Mouse (Mus musculus) kidney, postnatal 4 days (tissue): ENCODE results near the gene Wbp4.

Experiments
- DNase-seq, 2 experiments: peaks; one replicate each; pipeline ENCODE4 v3.0.0; 2021; ENCODE audit warnings: mixed read lengths in 2 of 2

Gene Wbp4

GRCm38 (mm10) chr14:79451681-79452590, 29.4 kb downstream of the Wbp4 start, which contains the start of gene Kbtbd6:
Kbtbd6 (plus strand) TSS chr14:79451835.
- peak; percentile 82 to 87 for DNase-seq

- DNase-seq, result no peak
Observed at GRCm38 (mm10) chr14:79445055-79445620, 36.2 kb downstream of the Wbp4 start.

- no peak for DNase-seq
Observed at GRCm38 (mm10) chr14:79444601-79445000, 36.7 kb downstream of the Wbp4 start.

GRCm38 (mm10) chr14:79441441-79441840, 39.9 kb downstream of the Wbp4 start:
- no peak for DNase-seq

- no peak for DNase-seq
Observed at GRCm38 (mm10) chr14:79440655-79441054, 40.7 kb downstream of the Wbp4 start.

GRCm38 (mm10) chr14:79434068-79434467, 47.3 kb downstream of the Wbp4 start:
- no peak for DNase-seq

- peak; percentile 17 to 31 for DNase-seq
Observed at GRCm38 (mm10) chr14:79426730-79427365, 54.5 kb downstream of the Wbp4 start.

GRCm38 (mm10) chr14:79425979-79426729, 55.2 kb downstream of the Wbp4 start, which contains the start of gene Kbtbd7:
Kbtbd7 (plus strand) TSS chr14:79426511.
- peak; percentile 93 to 96 for DNase-seq

GRCm38 (mm10) chr14:79420083-79420685, 61.1 kb downstream of the Wbp4 start:
- DNase-seq, result peak in 1 of 2 experiments; percentile 6

- DNase-seq, result no peak
Observed at GRCm38 (mm10) chr14:79413121-79413520, 68.2 kb downstream of the Wbp4 start.

- DNase-seq, result no peak
Observed at GRCm38 (mm10) chr14:79410662-79411061, 70.7 kb downstream of the Wbp4 start.
